Mouse (Mus musculus) kidney, embryonic 14.5 days (tissue): ENCODE results near the gene N4bp2l1. TPM values are rescaled to one million over a fixed set of nuclear protein-coding genes. Genes with fewer than 3 reads are reported as not detected.

ENCODE experiments used
- ATAC-seq: fragments of 200-750 bp; cut with Nextera tagmentation; 2 replicates; pipeline ENCODE4 v1.8.0; 2017; ENCODE audit warnings: moderate number of reproducible peaks, mild to moderate bottlenecking, moderate TSS enrichment, moderate library complexity; ENCODE audit not compliant: low FRiP score, low TSS enrichment
- H3K27ac ChIP-seq: fragments of 300-500 bp; sonication (generic); 2 replicates; pipeline ENCODE4 v1.5.1; 2014; ENCODE audit warnings: low read depth, mild to moderate bottlenecking, low read length, moderate library complexity, mixed read lengths
- H3K27me3 ChIP-seq: fragments of 300-500 bp; sonication (generic); 2 replicates; pipeline ENCODE4 v1.6.1; 2014; ENCODE audit warnings: mild to moderate bottlenecking, low read length; ENCODE audit not compliant: control insufficient read depth, insufficient read depth
- H3K36me3 ChIP-seq: fragments of 300-500 bp; sonication (generic); 2 replicates; pipeline ENCODE4 v1.6.1; 2014; ENCODE audit warnings: low read length, mixed read lengths; ENCODE audit not compliant: control insufficient read depth, insufficient read depth
- H3K4me1 ChIP-seq: fragments of 300-500 bp; sonication (generic); 2 replicates; pipeline ENCODE4 v1.6.1; 2014; ENCODE audit warnings: low read length, mixed read lengths; ENCODE audit not compliant: control insufficient read depth, insufficient read depth
- H3K4me2 ChIP-seq: fragments of 300-500 bp; sonication (generic); replicated peaks from 2 replicates; pipeline ENCODE4 v1.6.1; 2014; ENCODE audit warnings: low read depth, mild to moderate bottlenecking, low read length
- H3K4me3 ChIP-seq: fragments of 300-500 bp; sonication (generic); 2 replicates; pipeline ENCODE4 v1.5.1; 2014; ENCODE audit warnings: mild to moderate bottlenecking, low read length
- H3K9ac ChIP-seq: fragments of 300-500 bp; sonication (generic); 2 replicates; pipeline ENCODE4 v1.6.1; 2014; ENCODE audit warnings: low read depth, mild to moderate bottlenecking, low read length, moderate library complexity
- H3K9me3 ChIP-seq: fragments of 300-500 bp; sonication (generic); 2 replicates; pipeline ENCODE4 v1.6.1; 2016; ENCODE audit warnings: low read length; ENCODE audit not compliant: control insufficient read depth
- WGBS: fragments of 180-500 bp; shearing (Covaris S2); extraction: QIAGEN DNeasy Blood & Tissue Kit; methylation state at CpG from one replicate; pipeline ENCODE4 v1.1.7; 2014; 5-methylcytosine and 5-hydroxymethylcytosine counted together
- polyA plus RNA-seq: library from polyadenylated mRNA; unstranded; fragments of >200 nt; fragmentation: Nextera tagmentation; extraction: Ambion mirVana; gene quantifications from 2 replicates; pipeline ENCODE4 v1.2.1, GENCODE M21; 2014

N4bp2l1 gene
- polyA plus RNA-seq, 1 experiment from 2014 or later, result 5.5 TPM

DNA sequence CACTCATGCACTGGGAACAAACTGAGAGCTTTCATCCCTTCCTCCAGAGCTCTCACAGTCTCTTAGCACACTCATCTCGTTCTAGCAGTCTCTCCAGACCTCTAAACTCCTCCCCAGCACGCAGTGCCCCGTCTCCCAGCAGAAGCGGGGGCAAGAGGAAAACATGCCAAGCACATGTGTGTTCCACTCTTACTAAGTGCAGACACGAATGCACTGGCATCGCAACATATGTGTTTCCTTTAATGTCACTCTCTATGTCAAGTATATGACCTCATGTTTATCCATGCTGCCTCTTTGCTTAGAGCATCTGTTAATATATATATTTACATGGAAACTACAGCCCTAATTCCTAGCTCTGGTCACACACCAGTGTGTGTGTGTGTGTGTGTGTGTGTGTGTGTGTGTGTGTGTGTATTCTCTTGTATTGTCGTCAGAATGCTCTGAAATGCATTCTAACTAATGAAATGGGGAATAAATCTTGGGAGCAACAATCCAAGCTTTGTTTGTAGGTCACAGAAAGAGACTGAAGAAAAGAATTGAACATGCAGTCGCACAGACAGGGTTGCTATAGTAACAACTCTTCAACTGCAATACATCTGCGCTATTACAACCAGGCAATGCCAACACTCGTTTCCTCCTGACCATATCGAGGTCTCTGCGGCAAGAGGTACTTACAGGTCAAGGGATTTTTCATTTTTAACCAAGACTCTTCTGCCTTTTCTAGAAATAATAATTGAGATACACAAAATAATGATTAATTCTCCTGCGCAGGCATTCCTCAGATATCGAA lies 4.6 kb upstream of the N4bp2l1 start:
- Histone ChIP-seq H3K36me3 (no peaks in the 10 kb centered on the region), H3K27me3 (no peaks in the 10 kb centered on the region), H3K9me3 (no peaks in the 10 kb centered on the region), H3K4me2 (no peak overlapping the region), H3K4me3 (no peak overlapping the region), H3K27ac (no peak overlapping the region), H3K4me1 (peaks cover 9% of the 10 kb centered on the region), H3K9ac (no peak overlapping the region)
- 86% methylated on average over 14 of the region's 14 CpGs for WGBS
- no peak for ATAC-seq

DNA sequence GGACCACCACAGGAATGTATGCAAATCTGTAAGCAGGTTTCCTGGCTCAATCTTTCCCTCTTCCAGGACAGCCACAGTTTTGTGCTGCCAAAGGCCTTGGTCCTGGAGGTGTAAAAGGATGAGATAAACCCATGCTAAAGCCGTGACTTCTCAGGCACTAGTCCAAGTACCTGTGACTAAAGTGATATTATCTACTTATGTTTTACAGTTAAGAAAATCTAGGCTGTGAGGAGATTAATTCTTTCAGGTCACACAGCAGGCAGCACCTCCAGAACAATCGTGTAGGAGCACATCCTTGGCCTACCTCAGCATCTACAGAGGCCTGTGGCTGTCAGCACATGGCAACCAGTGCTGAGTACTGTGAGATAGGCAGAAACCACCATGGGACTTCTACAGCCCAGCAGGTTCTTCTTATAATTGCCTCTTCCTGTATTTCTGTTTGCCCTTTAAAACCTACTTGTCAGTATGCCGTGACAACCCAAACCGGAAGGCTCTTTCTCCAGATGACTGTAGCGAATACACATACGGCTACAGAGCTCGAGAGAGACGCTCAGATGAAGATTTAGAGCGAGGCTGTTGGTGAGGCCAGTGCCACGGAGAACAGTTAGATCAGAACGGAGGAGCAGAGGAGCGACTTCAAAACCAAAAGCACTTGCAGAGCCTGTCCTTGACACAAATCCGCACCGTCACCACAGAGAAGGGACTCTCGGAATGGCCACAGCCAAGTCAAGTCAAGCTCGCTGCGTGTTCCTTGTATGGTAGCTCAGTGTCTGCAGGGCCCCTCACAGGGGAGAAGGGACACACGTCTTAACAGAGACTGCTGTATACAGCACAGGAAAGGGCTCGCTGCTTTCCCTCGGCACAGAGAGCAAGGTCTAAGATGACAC lies 3.8 kb upstream of the N4bp2l1 start:
- H3K4me1 ChIP-seq, result peaks cover 9% of the 10 kb centered on the region
- no peak overlapping the region for H3K4me2 ChIP-seq
- H3K36me3 ChIP-seq, result no peaks in the 10 kb centered on the region
- ATAC-seq, result no peak
- no peaks in the 10 kb centered on the region for H3K9me3 ChIP-seq
- WGBS, result 78% methylated on average over 20 of the region's 20 CpGs
- no peak overlapping the region for H3K4me3 ChIP-seq
- 0 out of 2 replicates have a peak, but pooled peaks cover 3% of the 10 kb centered on the region for H3K27me3 ChIP-seq
- H3K9ac ChIP-seq, result no peak overlapping the region
- H3K27ac ChIP-seq, result no peak overlapping the region

DNA sequence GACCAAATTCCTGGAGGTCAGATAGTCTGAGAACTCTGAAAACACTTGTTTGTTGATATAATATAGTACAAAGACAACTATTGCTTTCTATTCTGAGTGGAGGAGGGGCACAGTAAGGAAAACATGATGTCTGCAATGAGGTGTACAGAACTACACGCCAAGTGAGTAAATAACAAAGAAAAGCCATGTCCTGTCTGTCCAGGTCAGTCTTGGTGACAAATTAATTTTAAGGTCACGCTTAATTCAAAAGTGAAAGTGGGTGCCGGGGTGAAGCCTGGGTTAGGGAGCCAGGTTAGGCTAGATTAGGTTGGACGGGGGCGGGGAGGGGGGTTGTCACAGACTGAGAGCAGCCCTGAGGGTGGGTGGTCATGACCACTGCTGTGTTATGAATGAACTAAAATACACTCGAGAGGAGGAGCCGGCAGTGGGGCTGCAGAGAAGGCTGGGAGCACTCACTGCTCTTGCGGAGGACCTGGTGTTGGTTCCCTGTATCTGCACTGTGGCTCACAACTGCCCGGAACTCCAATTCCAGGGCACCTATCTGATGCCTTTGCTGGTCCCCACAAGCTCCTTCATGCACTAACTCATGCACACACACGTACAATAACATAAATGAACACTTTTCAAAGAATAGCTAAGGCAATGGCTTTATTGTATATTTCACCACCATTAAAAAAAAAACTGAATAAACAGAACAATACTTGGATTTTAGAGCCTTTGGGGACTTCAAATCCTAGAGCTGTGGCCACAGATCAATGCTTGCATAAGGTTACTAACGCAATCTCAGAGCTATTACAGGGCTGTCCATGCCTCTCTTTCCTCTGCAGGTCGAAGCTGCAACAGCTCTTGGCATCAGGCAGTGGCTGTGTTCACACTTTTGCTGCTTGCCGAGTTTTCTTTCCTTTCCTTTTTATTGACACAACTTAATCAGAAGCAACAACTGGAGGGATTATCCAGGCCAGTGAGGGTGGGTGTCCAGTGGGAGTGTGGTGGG lies 2.6 kb upstream of the N4bp2l1 start:
- H3K9ac ChIP-seq, result no peak overlapping the region
- no peak overlapping the region for H3K4me2 ChIP-seq
- 61% methylated on average over 13 of the region's 13 CpGs for WGBS
- H3K9me3 ChIP-seq, result no peaks in the 10 kb centered on the region
- H3K36me3 ChIP-seq, result no peaks in the 10 kb centered on the region
- H3K27ac ChIP-seq, result no peak overlapping the region
- 0 out of 2 replicates have a peak, but pooled peaks cover 3% of the 10 kb centered on the region for H3K27me3 ChIP-seq
- H3K4me1 ChIP-seq, result peaks cover 13% of the 10 kb centered on the region
- H3K4me3 ChIP-seq, result no peak overlapping the region
- no peak for ATAC-seq

DNA sequence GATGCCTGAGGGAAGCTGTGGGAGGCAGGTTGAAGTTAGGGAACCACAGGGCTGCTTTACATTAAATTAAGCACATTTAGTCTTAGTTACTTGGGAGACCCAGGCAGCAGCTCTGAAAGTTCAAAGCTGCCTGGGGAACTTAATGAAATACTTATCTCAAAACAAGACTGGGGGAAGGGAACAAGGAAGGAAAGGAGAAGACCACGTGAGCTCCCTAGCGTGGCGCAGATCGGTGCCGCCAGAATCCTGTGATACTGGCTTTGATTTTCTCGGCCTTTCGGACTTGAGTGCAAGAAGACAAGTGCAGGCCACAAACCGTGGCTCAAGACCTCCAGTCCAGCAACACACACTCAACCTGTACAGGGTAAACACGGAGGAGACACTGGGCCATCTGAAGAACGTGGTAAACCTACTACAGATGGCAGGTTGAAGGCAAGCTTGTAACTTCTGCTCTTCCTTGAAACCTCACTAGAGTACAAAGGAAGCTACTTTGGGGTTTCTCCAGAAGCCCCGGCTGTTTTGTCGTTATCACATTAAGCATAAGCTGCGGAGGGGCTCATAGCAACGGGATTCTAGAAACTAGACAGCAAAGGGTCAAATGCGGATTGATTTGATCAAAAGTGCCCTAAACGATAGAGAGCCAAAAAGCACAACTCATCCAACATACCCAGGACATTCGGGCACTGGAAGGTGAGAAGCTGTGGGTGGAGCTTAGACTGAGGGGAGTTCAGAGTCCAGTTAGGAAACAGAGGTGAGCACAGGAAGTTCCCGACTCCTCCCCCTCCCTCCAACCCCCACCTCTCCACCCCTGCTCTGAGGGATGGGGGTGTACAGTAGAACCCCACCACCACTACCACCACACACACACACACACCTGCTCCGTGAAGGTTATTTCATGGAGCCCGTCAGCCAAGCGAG lies 1.5 kb upstream of the N4bp2l1 start:
- Histone ChIP-seq H3K27me3 (peaks cover 9% of the 10 kb centered on the region; the same call in 1 of the 2 replicates), H3K36me3 (no peaks in the 10 kb centered on the region), H3K4me3 (no peak overlapping the region), H3K9ac (no peak overlapping the region), H3K9me3 (no peaks in the 10 kb centered on the region), H3K27ac (no peak overlapping the region), H3K4me2 (no peak overlapping the region), H3K4me1 (peaks cover 13% of the 10 kb centered on the region)
- 63% methylated on average over 21 of the region's 21 CpGs for WGBS
- no peak for ATAC-seq

DNA sequence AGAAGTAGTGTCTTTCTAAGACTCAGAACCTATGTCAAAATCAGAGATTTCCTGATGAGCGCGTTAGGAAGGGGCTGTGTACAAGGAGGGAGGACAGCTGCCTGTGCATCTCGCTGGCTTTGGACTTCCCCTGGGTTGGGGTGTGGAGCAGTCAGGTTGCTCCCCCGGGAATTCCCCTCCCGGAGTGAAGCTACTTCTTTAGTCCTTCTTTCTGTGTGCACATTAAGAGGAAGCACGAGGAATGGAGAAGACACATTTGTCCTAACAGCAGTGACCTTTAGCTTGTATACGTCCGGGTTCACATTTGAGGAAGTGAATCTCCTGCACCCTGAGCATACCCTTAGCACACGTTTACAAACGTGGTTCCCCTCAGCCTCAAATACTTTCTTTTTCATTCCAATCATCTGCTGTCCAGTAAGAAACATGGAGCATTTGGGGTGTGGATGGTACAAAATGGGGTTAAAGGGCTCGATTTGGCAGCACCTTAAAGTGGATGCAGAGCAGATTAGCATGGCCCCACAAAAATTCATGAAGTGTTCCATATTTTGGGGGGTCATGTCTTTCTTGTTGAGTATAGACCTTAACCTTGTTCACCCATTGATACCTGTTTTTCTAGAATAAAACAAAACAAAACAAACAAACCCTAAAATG lies 1.5 kb downstream of the N4bp2l1 start:
- no peak for ATAC-seq

DNA sequence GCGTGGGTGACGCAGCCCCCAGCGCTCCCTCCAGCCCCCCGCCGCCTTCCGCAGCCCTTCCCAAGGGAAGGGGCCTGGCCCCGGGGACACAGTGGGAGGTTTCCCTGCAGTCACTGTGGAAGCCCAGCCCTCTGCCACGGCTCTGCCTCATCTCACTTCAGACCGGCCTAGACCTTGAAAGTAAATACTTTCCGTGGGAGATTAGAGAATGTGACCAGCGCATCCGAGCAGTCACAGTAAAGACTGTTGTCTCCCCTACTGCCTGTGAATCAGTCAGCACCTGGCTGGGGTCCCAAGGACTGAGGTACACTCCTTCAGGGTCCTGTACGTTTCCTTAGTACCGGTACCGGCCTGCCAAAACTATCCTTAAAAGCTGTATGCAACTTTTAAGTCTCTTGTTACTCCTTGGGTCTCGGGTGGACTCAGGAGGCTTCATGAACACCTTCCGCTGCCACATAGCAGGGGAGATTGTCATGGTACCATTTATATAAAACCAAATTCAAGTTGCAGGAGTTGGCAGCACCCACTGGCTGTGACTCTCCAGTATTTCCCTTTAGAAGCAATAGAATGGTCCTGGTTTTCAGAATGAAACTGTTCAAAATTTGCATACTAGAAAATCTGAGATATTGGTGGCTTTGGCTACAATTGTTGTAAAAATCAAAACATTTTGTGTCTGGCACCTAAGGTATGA lies 2.2 kb downstream of the N4bp2l1 start:
- Histone ChIP-seq H3K4me3 (peak overlapping the region; percentile 85), H3K36me3 (no peaks in the 10 kb centered on the region), H3K27ac (no peak overlapping the region), H3K4me2 (peak overlapping the region; percentile 100), H3K9me3 (no peaks in the 10 kb centered on the region), H3K4me1 (peaks cover 13% of the 10 kb centered on the region), H3K9ac (peak overlapping the region; percentile 71), H3K27me3 (peaks cover 14% of the 10 kb centered on the region; the same call in 1 of the 2 replicates)
- 8% methylated on average over 11 of the region's 17 CpGs for WGBS
- ATAC-seq, result no peak; the same call in 1 of the 2 replicates

More for the DNA sequence above, 1.5 kb downstream of the N4bp2l1 start:
- Histone ChIP-seq H3K4me1 (peaks cover 13% of the 10 kb centered on the region), H3K9me3 (no peaks in the 10 kb centered on the region), H3K27me3 (peaks cover 14% of the 10 kb centered on the region; the same call in 1 of the 2 replicates), H3K27ac (no peak overlapping the region), H3K4me2 (no peak overlapping the region), H3K9ac (no peak overlapping the region), H3K4me3 (no peak overlapping the region), H3K36me3 (no peaks in the 10 kb centered on the region)
- WGBS, result 48% methylated on average over 11 of the region's 11 CpGs
